Mouse (Mus musculus): ENCODE results near the gene Tmem267. TPM values are rescaled to one million over a fixed set of nuclear protein-coding genes. Genes with fewer than 3 reads are reported as not detected.

Tmem267 gene
- polyA plus RNA-seq, 1 experiment from 2014 or later = 1.6 TPM

Other genes starting within 250 kb of the Tmem267 start
- 112 and 126 TPM in 2 replicates for gene Paip1, start 59.4 kb upstream of the Tmem267 start, polyA plus RNA-seq (2014; fragmentation: Nextera tagmentation; extraction: Ambion mirVana)
- 83.8 and 84.5 TPM in 2 replicates for gene 4833420G17Rik, start 25.3 kb upstream of the Tmem267 start, polyA plus RNA-seq (2014; fragmentation: Nextera tagmentation; extraction: Ambion mirVana)
- gene 3110070M22Rik, start 344 bp downstream of the Tmem267 start, polyA plus RNA-seq (2014; fragmentation: Nextera tagmentation; extraction: Ambion mirVana) = 1.4 and 1.5 TPM in 2 replicates
- gene Ccl28, start 135.8 kb downstream of the Tmem267 start, polyA plus RNA-seq (2014; fragmentation: Nextera tagmentation; extraction: Ambion mirVana) = not detected in 2 replicates
- 274 and 293 TPM in 2 replicates for gene Hmgcs1, start 202.3 kb downstream of the Tmem267 start, polyA plus RNA-seq (2014; fragmentation: Nextera tagmentation; extraction: Ambion mirVana)